Mouse (Mus musculus): ENCODE measurements around the gene Hrnr.

DNA sequence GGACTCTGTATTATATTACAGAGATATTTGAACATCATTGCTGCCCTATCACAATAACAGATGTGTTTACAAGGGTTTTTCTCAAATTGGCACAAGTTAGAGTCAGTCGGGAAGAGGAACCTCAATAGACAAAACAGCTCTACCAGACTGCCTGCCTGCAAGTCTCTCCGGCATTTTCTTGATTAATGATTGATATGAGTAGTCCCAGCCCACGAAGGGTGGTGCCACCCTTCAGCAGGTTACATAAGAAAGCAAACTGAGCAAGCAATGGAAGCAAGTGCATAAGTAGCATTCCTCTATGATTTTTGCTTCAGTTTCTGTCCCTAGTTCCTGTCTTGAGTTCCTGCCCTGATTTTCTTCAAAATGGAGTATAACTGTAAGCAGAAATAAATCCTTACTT is 17.7 kb upstream of the Hrnr start:
- TF ChIP-seq CTCF (IDR thresholded peaks at IDR 0.05; ENCODE audit: low read depth, low read length) (no peak), POLR2A (IDR thresholded peaks at IDR 0.05; ENCODE audit: insufficient read depth, low read length) (no peak)

All from ES-Bruce4 (cell line).